Mouse (Mus musculus) T-helper 17 cell (primary cell): Measurements from ENCODE around the gene Olfr1350.
"Not testable (repeated sequence)": the region's sequence is repeated elsewhere in the genome, so short reads cannot be mapped to it uniquely, and the experiment has no call there.

Source experiments
- in situ Hi-C, 2 experiments: fragments of 300-600 bp; cut with MboI, MseI; formaldehyde crosslinking; loops; 1 replicate in 1 of 2; 2 replicates in 1 of 2; pipeline ENCODE4 v1.15.1; 2025; ENCODE audit warnings: high pct_unique_total_duplicates in 2 of 2

Olfr1350 gene

GRCm38 (mm10) chr7:6564541-6564940, at the start of gene Olfr1350:
Gene Olfr1350 (plus strand): TSS chr7:6564841.
- in situ Hi-C loops, result no loop called here

DNA sequence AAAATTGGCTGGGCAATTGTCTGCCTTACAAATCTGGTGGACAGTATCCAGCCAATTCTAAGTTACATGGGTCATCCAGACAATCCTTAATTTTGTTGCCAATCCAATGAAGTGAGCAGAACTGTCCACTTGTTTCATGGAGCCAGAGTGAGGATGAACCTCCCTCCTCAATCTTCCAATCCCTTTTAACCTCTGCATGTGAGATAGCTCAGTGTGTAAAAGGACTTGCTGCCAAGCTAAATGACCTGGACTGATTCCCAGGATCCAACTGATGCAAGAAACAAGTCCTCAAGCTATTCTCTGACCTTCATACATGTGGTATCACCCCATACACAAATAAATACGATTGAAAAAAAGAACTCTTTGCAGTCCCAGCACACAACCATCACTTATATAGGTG, 43.0 kb upstream of the Olfr1350 start:
- in situ Hi-C loops, result no loop called here

DNA sequence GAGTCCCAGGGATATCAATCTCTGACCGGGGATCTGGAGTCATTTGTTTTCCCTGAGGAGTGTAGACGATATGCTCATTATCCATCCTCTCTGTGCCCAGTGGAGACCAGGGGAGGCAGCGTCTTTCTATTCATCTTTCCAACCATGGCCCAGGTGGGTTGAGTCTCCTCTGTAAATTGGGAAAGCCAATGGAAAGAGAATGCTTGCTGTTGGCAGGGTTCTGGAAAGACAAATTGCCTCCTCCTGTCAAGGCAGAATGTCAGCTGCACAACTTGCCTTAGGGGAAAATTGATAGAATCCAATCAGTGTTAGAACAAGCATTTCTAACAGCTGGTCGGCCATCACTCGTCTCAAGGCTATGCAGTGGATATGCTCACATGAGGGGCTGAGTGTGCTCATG, 41.8 kb upstream of the Olfr1350 start, which contains the start of gene Olfr1349:
Gene Olfr1349, minus strand, starts transcription at position 101 of the 400 bp plus-strand sequence.
- in situ Hi-C loops, result no loop called here

- in situ Hi-C loops, result loop anchor here (5.0 kb wide), 2 partner anchors 168 to 178 kb away; no protein-coding TSS in a partner anchor
These were observed 39.6 kb upstream of the Olfr1350 start for GRCm38 (mm10) chr7:6525001-6525400.

GRCm38 (mm10) chr7:6526141-6526540, 38.5 kb upstream of the Olfr1350 start:
- in situ Hi-C loops, result loop anchor here (5.0 kb wide), 2 partner anchors 169 to 179 kb away; no protein-coding TSS in a partner anchor

- in situ Hi-C loops, result no loop called here
These were observed 21.6 kb downstream of the Olfr1350 start for GRCm38 (mm10) chr7:6586096-6586759.

- in situ Hi-C loops, result not testable (repeated sequence)
These were observed 24.1 kb downstream of the Olfr1350 start for GRCm38 (mm10) chr7:6588766-6589165.

- in situ Hi-C loops, result no loop called here
These were observed 38.7 kb downstream of the Olfr1350 start for GRCm38 (mm10) chr7:6603331-6603730.
